Mouse (Mus musculus) adrenal gland (tissue): ENCODE results near the gene Gm49673.
"Not testable (repeated sequence)": the region's sequence is repeated elsewhere in the genome, so short reads cannot be mapped to it uniquely, and the experiment has no call there.

Experiments used
- intact Hi-C: fragments of 180-260 bp; cut with DNase I; formaldehyde crosslinking; loops from one replicate; pipeline ENCODE4 v1.15.1; 2025

The Gm49673 gene

DNA sequence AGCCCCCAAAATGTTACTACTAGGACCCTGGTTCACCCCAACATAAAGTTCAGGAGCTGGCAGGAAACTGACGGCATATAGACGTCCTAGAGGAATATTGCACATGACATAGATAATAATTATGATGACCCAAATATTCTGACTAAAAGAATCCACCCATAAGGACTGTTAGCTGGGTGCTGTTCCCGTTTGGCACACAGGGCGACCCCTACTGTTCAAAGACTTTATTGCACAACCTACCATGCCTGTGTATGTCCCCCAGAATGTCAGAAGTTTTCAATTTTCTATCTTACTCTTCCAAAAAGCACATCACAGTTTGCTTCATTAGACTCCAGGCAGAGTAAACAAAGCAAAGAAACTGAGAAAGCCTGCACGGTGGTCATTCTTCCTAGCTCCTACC is 101.4 kb downstream of the Gm49673 start:
- intact Hi-C loops: not testable (repeated sequence)

DNA sequence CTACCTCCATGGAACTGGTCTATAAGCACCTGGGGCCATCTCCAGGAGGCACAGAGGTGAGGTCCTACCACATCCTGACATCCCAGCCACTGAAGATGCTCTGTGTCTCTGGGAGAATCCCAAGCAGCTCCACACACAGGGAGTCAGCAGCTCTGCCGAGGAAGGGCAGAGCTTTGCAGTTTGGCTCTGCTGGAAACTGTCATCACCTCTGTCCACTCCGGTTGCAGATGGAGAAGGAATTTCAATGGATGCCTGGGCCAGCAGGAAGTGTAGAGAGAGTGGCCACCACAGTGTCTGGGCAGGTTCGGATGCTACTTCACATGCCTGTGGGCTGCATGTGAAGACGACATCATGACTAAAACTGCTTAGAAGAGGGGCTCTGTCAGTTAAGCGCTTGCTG is 106.4 kb downstream of the Gm49673 start:
- intact Hi-C loops: not testable (repeated sequence)

- intact Hi-C loops: not testable (repeated sequence)
These were observed 107.5 kb downstream of the Gm49673 start for GRCm38 (mm10) chr17:8039916-8040635.

DNA sequence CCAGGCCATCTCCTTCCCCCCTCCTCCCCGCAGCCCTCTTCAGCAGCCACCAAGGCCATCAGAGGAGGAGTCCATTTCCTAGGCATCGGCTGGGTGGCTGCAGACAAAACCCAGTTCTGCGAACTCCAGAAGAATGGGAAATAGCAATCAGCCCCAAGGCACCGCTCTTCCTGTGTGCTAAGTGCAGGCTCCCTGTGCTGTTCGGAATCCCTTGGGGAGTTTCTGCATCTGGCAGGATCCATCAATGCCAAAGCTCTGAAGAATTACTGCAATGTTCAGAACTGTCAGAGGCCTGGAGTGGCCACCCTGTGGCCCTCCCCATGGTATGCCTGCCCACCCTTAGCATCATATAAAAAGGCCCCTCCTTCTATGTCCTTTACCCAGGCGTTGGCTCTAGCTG is 110.6 kb downstream of the Gm49673 start:
- intact Hi-C loops: not testable (repeated sequence)
